Mouse (Mus musculus) C2C12 (cell line): Measurements from ENCODE around the gene Myom1. TPM values are rescaled to one million over a fixed set of nuclear protein-coding genes. Genes with fewer than 3 reads are reported as not detected.
A peak's percentile ranks its signal among the peaks of the same experiment; 100 is the strongest.

Experiments used
- H3K27me3 ChIP-seq: one replicate; pipeline ENCODE4 v1.6.1; 2011; ENCODE audit not compliant: control insufficient read depth, insufficient read depth, insufficient read length
- H3K36me3 ChIP-seq: one replicate; pipeline ENCODE4 v1.6.1; 2011; ENCODE audit not compliant: control insufficient read depth, insufficient read depth
- H3K4me3 ChIP-seq: one replicate; pipeline ENCODE4 v1.5.1; 2011; ENCODE audit warnings: mild to moderate bottlenecking, control low read depth; ENCODE audit not compliant: poor library complexity, insufficient read depth, severe bottlenecking
- H3K79me2 ChIP-seq: one replicate; pipeline ENCODE4 v1.6.1; 2011; ENCODE audit not compliant: control insufficient read depth, insufficient read depth
- H3K79me3 ChIP-seq: one replicate; pipeline ENCODE4 v1.6.1; 2011; ENCODE audit warnings: low read depth, control low read depth
- H3ac ChIP-seq: one replicate; pipeline ENCODE3; 2011; ENCODE audit warnings: low read depth; ENCODE audit not compliant: control insufficient read depth, insufficient read length
- CEBPB ChIP-seq: IDR thresholded peaks from one replicate; pipeline ENCODE4 v1.6.1; 2011; ENCODE audit warnings: low read depth, mild to moderate bottlenecking, control low read depth, moderate library complexity
- CTCF ChIP-seq: IDR thresholded peaks from one replicate; pipeline ENCODE4 v1.5.1; 2011; ENCODE audit not compliant: control insufficient read depth, insufficient read depth, insufficient read length
- FOSL1 ChIP-seq: IDR thresholded peaks from one replicate; pipeline ENCODE4 v1.8.0; 2011; ENCODE audit warnings: mild to moderate bottlenecking, low read length; ENCODE audit not compliant: poor library complexity, insufficient read depth, severe bottlenecking
- MAX ChIP-seq: IDR thresholded peaks from one replicate; pipeline ENCODE4 v1.6.1; 2011; ENCODE audit warnings: mild to moderate bottlenecking, control low read depth
- MYOD1 ChIP-seq: IDR thresholded peaks from one replicate; pipeline ENCODE4 v1.6.1; 2011; ENCODE audit warnings: low read depth; ENCODE audit not compliant: control insufficient read depth, insufficient read length
- MYOG ChIP-seq: IDR thresholded peaks from one replicate; pipeline ENCODE4 v1.6.1; 2011; ENCODE audit not compliant: control insufficient read depth, insufficient read length; ENCODE audit errors: extremely low read depth
- USF1 ChIP-seq: IDR thresholded peaks from one replicate; pipeline ENCODE4 v1.6.1; 2011; ENCODE audit warnings: low read depth, mild to moderate bottlenecking, control low read depth, moderate library complexity
- polyA plus RNA-seq: library from polyadenylated mRNA; unstranded; fragments of >200 nt; fragmentation: generic; extraction: Trizol; gene quantifications from one replicate; pipeline ENCODE4 v1.2.1, GENCODE M21; 2012; ENCODE audit warnings: missing spikeins

Myom1 gene
- polyA plus RNA-seq, 1 experiment = 0.35 TPM

GRCm38 (mm10) chr17:71081986-71082385 lies 79.6 kb downstream of the Myom1 start:
- Histone ChIP-seq H3ac (no peak overlapping the region), H3K36me3 (no peaks in the 10 kb centered on the region), H3K79me2 (no peaks in the 10 kb centered on the region), H3K27me3 (no peaks in the 10 kb centered on the region), H3K4me3 (no peak overlapping the region), H3K79me3 (no peaks in the 10 kb centered on the region)
- no peak for TF ChIP-seq MYOG
- no peak for TF ChIP-seq MAX
- no peak for TF ChIP-seq FOSL1
- no peak for TF ChIP-seq CTCF
- TF ChIP-seq USF1 = no peak
- no peak for TF ChIP-seq MYOD1
- TF ChIP-seq CEBPB = no peak

- Histone ChIP-seq H3K36me3 (no peaks in the 10 kb centered on the region), H3K4me3 (no peak overlapping the region), H3ac (no peak overlapping the region), H3K79me3 (no peaks in the 10 kb centered on the region), H3K27me3 (no peaks in the 10 kb centered on the region), H3K79me2 (no peaks in the 10 kb centered on the region)
- TF ChIP-seq MYOG (no peak), MAX (no peak), USF1 (no peak), CTCF (no peak), CEBPB (no peak), MYOD1 (no peak), FOSL1 (no peak)
These were observed 84.5 kb downstream of the Myom1 start for GRCm38 (mm10) chr17:71086969-71087368.

- H3K27me3 ChIP-seq = no peaks in the 10 kb centered on the region
- no peak overlapping the region for H3ac ChIP-seq
- no peaks in the 10 kb centered on the region for H3K79me3 ChIP-seq
- H3K79me2 ChIP-seq = no peaks in the 10 kb centered on the region
- no peak overlapping the region for H3K4me3 ChIP-seq
- TF ChIP-seq MAX (no peak), MYOG (no peak), USF1 (no peak), MYOD1 (no peak), FOSL1 (no peak), CTCF (no peak), CEBPB (no peak)
- no peaks in the 10 kb centered on the region for H3K36me3 ChIP-seq
These were observed 85.1 kb downstream of the Myom1 start for GRCm38 (mm10) chr17:71087396-71088153.

GRCm38 (mm10) chr17:71088154-71088521 lies 85.7 kb downstream of the Myom1 start:
- Histone ChIP-seq H3ac (no peak overlapping the region), H3K27me3 (no peaks in the 10 kb centered on the region), H3K79me2 (no peaks in the 10 kb centered on the region), H3K36me3 (no peaks in the 10 kb centered on the region), H3K4me3 (no peak overlapping the region), H3K79me3 (no peaks in the 10 kb centered on the region)
- TF ChIP-seq USF1 (no peak), MYOD1 (no peak), MYOG (no peak), FOSL1 (no peak), CEBPB (no peak), CTCF (no peak), MAX (no peak)

- Histone ChIP-seq H3K4me3 (no peak overlapping the region), H3K36me3 (no peaks in the 10 kb centered on the region), H3K27me3 (no peaks in the 10 kb centered on the region), H3K79me3 (no peaks in the 10 kb centered on the region), H3ac (no peak overlapping the region), H3K79me2 (no peaks in the 10 kb centered on the region)
- TF ChIP-seq MYOG (no peak), FOSL1 (peak; percentile 24), MYOD1 (peak; percentile 13), CTCF (no peak)
These were observed 86.6 kb downstream of the Myom1 start for GRCm38 (mm10) chr17:71088991-71089434.
